Mouse (Mus musculus): ENCODE results near the gene Fhl3. TPM values are rescaled to one million over a fixed set of nuclear protein-coding genes. Genes with fewer than 3 reads are reported as not detected.
A peak's percentile ranks its signal among the peaks of the same experiment; 100 is the strongest.
"Not testable (repeated sequence)": the region's sequence is repeated elsewhere in the genome, so short reads cannot be mapped to it uniquely, and the experiment has no call there.

The Fhl3 gene
- total RNA-seq, 2 experiments from 2014 or later = 4.3 to 5.0 TPM

GRCm38 (mm10) chr4:124682270-124682669 lies 18.2 kb upstream of the Fhl3 start:
- DNase-seq (ENCODE audit: low spot score in 2 of 2) = no peak

DNA sequence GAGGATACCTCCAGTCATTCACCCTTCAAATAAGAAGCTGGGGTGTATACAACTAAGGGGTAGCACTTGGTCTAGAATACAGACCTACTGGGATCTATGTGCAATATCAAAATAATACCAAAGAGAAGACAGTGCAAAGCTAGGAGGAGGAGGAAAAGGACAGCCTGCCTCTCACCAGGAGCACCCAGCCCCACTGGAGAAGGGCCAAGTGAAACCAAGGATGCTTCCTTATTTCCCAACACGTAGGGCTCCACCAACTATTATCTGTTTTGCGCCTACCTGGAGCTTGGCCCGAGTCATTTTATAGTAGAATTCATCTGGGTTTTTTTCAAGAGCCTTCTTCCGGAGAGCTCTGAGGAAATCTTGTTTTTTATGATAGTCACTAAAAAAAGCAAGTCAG lies 17.0 kb upstream of the Fhl3 start:
- no peak for DNase-seq (ENCODE audit: low spot score in 2 of 2)

- no peak for DNase-seq (ENCODE audit: low spot score in 2 of 2)
These were observed 15.5 kb upstream of the Fhl3 start for GRCm38 (mm10) chr4:124685004-124685403.

GRCm38 (mm10) chr4:124685453-124685852 lies 15.0 kb upstream of the Fhl3 start:
- DNase-seq (ENCODE audit: low spot score in 2 of 2) = no peak

- no peak for DNase-seq (ENCODE audit: low spot score in 2 of 2)
These were observed 14.6 kb upstream of the Fhl3 start for GRCm38 (mm10) chr4:124685897-124686402.

DNA sequence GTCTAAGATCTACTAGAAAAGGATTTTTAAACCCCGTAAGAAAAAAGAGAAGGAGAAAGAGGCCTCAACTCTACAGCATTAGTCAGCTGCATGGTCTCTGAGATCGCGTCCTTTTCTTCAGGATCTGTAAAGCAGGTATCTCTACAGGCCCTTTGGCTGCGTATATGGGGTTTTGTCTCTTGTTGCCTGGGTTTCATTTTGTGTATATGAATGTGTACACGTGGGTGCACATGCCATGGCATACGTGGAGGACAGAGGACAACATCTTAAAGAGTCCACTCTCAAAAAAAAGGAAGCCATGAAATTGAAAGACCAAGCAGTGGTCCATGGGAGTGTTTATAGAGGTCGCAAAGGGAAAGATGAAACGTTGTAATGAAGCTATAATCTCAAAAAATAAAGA lies 9.0 kb upstream of the Fhl3 start:
- no peak for DNase-seq (ENCODE audit: low spot score in 2 of 2)

DNA sequence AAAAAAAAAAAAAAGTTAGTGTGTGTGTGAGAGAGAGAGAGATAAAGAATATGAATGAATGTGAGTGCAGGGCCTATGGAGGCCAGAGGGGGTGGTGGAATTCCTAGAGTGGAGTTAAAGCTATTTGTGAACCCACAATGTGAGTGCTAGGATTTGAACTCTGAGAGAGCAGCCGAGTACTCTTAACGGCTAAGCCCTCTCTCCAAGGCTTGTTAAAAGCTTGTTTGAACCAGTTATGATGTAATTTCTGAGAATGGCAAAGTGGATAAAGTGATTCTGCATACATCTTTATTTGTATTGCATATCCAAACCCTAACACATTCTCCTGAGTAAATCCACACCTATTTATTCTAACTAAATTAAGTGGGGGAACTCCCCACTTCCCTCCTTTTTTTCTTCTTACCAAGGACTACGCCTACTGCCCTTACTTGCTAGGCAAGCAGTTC lies 8.1 kb upstream of the Fhl3 start:
- no peak for DNase-seq (ENCODE audit: low spot score in 2 of 2)

- DNase-seq (ENCODE audit: low spot score in 2 of 2) = peak; percentile 78 to 87
These were observed 7.2 kb upstream of the Fhl3 start, which contains the start of gene Utp11 for GRCm38 (mm10) chr4:124693135-124693894. Utp11 (minus strand) TSS chr4:124693600.

DNA sequence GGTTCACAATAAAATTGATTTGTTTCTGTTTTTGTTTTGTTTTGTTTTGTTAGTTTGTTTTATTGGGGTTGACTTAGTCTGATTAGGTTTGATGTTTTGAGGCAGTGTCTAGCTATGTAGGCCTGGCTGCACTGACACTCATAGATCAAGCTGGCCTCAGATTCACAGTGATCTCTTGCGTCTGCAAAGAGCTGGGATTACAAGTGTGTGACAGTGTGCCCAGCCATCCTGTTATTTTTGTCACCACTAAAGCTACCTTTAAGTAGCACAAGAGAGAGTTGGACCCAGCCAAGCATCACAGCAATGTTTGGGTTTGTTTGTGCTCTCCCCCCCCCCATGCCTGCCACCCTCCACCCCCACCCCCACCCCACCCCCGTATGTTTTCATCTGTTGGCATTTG lies 5.9 kb upstream of the Fhl3 start:
- no peak for DNase-seq (ENCODE audit: low spot score in 2 of 2)

GRCm38 (mm10) chr4:124695786-124696516 lies 4.5 kb upstream of the Fhl3 start:
- DNase-seq (ENCODE audit: low spot score in 2 of 2) = no peak

GRCm38 (mm10) chr4:124699791-124700190 lies 710 bp upstream of the Fhl3 start:
- no peak for DNase-seq (ENCODE audit: low spot score in 2 of 2)

DNA sequence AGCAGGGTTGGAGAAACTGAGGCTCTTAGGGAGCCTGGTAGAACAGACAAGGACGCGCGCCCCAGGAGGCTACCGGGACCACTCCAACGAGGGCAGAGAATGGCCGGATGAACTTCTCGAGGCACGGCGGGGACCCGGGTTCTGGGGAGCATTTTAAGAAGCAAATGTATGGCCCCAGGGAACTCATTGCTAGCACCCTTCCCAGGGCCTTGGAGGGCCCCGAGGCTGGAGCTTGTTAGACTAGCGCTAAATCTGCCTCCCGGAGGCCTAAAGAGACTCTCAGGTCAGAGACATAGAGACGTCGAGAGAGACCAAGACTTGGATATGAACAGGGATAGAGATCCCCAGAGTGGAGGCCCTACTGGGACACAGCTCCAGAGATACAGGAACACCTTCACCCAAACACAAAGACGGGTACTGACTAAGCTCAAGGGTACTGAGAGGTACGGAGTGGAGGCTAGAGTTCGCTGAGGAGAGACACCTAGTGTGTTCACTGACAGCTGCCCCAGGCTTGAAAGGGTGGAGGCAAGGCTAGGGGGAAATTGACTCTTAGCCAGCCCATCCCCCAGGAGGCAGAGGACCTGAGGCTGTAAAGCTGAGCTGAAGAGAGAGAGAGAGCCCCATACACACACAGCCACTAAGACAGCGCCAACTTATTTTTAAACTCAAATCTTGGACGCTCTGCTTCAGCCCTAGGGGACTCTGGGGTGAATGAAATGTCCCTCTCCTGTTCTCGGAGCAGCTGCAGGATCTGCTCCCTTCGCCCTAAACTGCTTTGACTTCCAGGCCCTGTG lies 748 bp downstream of the Fhl3 start:
- DNase-seq (ENCODE audit: low spot score in 2 of 2) = no peak

GRCm38 (mm10) chr4:124701916-124702315 lies 1.4 kb downstream of the Fhl3 start:
- no peak for DNase-seq (ENCODE audit: low spot score in 2 of 2)

- DNase-seq (ENCODE audit: low spot score in 2 of 2) = no peak
These were observed 2.9 kb downstream of the Fhl3 start for GRCm38 (mm10) chr4:124703406-124703805.

DNA sequence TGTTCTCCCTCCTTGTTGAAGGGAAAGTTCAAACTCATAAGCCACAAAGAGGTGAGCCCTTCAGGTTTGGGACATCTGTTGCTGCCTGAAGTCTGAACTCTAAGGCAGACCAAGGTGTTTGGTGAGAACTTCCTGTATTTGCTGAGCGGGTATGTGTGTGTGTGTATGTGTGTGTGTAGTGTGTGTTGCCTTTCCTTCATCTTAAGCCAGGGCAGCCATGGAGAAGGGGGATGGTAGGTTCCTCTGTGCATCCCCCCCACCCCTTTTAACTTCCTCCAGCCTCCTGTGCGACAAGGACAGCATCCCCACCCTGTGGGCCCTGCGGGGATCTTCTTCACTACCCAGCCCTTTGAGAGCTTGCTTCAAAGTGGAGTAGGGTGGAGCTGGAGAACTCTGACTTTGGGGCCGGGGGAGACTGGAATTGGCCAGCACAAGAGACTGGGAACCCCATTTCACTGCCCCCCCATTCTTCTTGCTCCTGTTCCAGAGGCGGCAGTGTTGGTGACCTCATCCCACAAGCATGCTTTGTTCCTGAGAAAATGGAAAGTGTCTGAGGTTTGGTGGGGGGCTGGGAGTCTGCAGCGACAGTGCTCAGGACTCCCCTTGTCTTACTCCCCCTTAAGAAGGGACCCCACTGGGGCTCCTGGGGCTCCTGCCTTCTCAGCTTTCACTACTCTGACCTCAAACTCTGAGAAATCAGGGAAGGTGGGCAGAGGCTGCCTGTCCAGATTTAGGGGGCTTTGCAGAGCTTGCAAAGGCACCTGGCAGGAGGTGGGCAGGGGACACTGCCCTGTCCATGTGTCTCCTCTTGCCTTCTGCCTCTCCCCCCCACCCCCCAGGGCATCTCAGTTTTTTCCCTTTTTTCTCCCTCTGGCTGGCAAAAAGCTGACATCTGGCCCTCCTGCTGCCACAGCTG lies 3.6 kb downstream of the Fhl3 start:
- DNase-seq (ENCODE audit: low spot score in 2 of 2) = no peak

- DNase-seq (ENCODE audit: low spot score in 2 of 2) = no peak
These were observed 4.4 kb downstream of the Fhl3 start for GRCm38 (mm10) chr4:124704797-124705474.

DNA sequence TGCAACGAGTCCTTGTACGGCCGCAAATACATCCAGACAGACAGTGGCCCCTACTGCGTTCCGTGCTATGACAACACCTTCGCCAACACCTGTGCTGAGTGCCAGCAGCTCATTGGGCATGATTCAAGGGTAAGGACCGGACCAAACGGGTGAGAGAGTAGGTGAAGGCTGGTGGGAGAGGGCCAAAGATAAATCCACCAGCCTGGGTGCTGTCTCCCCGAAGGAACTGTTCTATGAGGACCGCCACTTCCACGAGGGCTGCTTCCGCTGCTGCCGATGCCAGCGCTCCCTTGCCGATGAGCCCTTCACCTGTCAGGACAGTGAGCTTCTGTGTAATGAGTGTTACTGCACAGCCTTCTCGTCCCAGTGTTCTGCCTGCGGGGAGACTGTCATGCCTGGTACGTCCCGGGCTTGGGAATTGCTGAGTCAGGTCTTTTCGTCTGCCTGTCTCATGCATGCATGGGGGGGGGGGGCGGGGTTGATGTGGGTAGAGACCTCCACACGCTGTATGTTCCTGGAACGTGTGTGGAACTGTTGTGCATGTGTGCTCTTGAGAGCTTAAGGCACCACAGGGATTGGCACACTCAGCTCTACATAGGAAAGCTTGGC lies 5.3 kb downstream of the Fhl3 start:
- DNase-seq (ENCODE audit: low spot score in 2 of 2) = no peak

GRCm38 (mm10) chr4:124707381-124708199 lies 7.1 kb downstream of the Fhl3 start:
- DNase-seq (ENCODE audit: low spot score in 2 of 2) = not testable (repeated sequence)

DNA sequence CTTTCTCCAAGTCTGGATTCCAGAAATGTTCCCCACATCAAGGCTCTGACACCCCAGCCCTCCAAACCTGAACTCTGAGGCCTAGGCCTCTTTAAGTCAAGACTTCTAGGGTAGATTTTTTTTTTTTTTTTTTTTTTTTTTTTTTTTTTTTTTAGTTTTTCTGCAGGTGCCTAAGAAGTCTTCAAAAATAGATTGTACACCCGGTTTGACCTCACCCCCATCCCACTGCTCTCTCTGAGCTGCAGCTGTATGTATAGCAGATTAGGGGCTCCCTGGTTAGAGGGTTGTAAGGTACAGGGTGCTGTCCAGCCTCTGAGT lies 7.7 kb downstream of the Fhl3 start:
- not testable (repeated sequence) for DNase-seq (ENCODE audit: low spot score in 2 of 2)

Data from layer of hippocampus, postnatal 10 days (tissue).